Mouse (Mus musculus) heart, adult 8-10 months (tissue): ENCODE data around the gene Gm14151. TPM values are rescaled to one million over a fixed set of nuclear protein-coding genes. Genes with fewer than 3 reads are reported as not detected.
"Not testable (repeated sequence)": the region's sequence is repeated elsewhere in the genome, so short reads cannot be mapped to it uniquely, and the experiment has no call there.

Experiments used
- DNase-seq: peaks from one replicate; pipeline ENCODE4 v3.0.0; 2022; ENCODE audit warnings: low spot score
- total RNA-seq, 4 experiments: library from RNA; stranded (reverse); gene quantifications; 2 replicates each; pipeline ENCODE4 v1.2.4; 2022

Gm14151 gene
- total RNA-seq: not detected

DNA sequence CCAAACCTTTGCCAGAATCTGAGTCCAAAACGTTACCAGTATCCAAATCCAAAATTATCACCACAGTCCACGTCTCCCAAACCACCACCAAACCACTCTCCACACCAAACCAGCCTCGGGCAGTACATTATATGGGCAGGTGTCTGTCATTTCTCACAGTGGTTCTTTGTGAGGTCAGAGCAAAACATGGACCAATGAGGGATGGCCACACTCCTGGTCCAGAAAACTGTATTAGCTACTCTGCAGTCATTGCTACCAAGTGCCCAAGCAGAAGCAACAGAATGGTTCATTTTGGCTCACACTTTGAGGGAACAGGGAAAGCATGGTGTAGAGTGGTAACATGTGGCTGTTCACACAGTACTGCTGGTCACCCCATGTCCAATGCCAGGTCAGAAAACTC is at the start of gene Gm14151:
Gm14151 (minus strand) TSS at position 101 of the 400 bp plus-strand sequence.
- not testable (repeated sequence) for DNase-seq

GRCm38 (mm10) chr2:151097945-151098344 is 5.8 kb upstream of the Gm14151 start, which contains the start of gene Gm14147:
Gm14147 (plus strand) TSS chr2:151098245.
- DNase-seq: not testable (repeated sequence)

DNA sequence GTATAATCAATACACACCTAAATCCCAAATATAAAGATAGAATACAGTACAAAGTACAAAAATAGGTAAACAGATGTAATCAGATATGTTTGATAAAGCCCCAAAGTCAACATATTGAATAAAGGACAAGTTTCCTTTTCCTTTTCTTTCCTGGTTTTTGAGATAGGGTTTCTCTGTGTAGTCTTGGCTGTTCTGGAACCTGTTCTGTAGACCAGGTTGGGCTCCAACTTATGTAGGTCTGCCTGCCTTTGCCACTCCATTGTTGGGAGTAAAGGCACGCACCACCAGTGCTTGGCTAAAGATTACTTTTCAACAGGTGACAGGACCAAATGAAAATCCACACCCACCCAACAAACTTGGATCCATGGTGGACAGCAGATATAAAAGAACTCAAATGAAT is 35.5 kb downstream of the Gm14151 start:
- DNase-seq: no peak

DNA sequence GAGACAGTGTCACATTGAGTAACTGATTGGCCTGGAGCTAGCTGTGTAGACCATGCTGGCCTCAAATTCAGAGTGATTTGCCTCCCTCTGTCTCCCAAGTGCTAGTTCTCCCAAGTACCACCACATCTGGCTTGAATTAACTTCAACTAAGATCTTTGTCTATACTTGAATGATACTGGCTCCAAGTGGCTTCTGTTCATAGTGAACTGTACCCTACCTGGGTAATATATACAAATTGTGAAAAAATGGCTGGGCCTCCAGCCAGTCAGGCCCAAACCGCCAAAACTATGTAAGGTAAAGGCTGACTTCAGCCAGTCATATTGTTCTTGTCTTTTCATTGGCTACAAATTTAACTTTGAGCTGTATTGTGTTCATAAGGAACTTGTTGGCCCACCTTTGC is 51.7 kb downstream of the Gm14151 start:
- DNase-seq: no peak

DNA sequence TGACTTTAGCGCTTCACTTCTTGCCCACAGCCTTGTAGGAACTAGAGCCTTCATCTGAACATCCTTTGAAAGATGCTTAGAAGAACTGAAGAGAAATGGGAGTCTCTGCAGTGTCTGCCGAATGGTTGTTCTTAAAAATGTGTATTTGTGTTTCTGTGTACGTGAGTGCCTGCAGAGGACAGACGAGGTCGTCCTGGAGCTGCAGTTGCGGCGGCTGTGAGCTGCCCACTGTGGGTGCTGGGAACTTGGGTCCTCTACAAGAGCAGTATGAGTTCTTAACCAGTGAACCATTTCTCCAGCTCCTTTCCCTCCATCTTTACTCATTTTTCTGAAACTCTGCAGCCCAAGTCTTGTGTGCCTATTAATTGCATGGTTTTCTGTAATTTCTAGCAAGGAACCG is 52.4 kb downstream of the Gm14151 start:
- no peak for DNase-seq

DNA sequence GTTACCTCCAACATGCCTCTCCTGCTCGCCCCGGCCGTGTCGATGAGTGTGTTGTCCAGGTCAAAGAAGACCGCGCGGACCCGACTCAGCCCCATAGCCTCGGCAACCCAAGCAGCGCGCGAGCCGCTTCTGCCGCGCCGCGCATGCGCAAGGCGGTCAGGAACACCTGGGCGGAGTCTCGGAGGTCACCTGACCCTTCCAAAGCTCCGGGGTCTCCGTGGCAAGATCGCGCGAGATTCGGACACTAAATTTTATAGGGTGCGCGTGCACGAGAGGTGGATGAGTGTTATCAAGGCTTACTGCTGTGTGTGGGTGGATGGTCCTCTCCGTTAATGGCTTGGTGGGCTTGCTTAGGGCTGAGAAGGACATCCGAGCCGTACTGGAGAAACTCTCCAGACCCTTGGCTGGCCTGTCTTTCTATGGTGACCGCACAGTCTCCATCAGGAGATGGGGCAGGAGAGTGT is 52.9 kb downstream of the Gm14151 start, which contains the start of the genes Ninl and Nanp:
Ninl (minus strand) TSS at position 151 of the 464 bp plus-strand sequence.
Nanp (minus strand) TSS at position 167 of the 464 bp plus-strand sequence.
- DNase-seq: peak; percentile 92

- DNase-seq: no peak
These were observed 53.3 kb downstream of the Gm14151 start for GRCm38 (mm10) chr2:151038811-151039222.

DNA sequence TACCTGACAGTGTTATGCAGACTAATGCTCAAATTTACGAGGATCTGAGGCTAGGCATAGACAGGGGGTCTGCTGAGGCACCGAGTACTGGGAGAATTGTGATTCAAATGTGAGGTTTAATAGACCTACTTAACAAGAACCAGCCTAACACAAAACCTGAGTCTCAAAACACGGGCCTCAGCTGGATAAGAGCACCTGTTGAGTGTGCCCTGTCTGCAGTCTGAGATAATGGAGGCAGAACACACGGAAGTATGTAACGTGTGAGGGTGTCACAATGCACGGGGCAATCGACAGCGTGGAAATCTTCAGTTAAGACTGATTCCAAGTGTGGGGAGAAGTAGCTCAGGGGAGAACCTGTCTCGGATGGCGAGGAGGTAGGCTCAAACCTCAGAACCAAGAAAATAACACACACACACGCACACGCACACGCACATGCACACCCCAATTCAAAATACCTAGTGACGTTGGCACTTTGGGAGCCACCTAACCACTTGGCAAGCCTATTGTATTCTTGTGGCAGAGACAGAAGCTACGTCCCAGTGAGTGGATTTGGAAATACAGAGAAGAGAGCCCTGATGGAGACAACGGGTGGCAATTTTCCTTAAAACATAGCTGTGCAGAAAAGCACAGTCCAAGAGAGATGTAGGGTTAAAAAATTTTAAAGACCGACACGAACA is 54.1 kb downstream of the Gm14151 start:
- no peak for DNase-seq

- DNase-seq: no peak
These were observed 54.9 kb downstream of the Gm14151 start for GRCm38 (mm10) chr2:151037292-151037691.

Other genes with a start within 250 kb of the Gm14151 start
- gene Abhd12, start 187.6 kb downstream of the Gm14151 start, total RNA-seq: 10 to 100 TPM; 46.3 to 48.8 (median 47.5) TPM
- 1 to 10 TPM; 3.6 to 5.8 (median 4.7) TPM for gene Gins1, start 186.9 kb downstream of the Gm14151 start, total RNA-seq
- 1 to 10 TPM in 3 of 4 experiments, under 1 TPM in 1; 0.82 to 2.2 (median 1.9) TPM for gene Ninl, start 53.0 kb downstream of the Gm14151 start, total RNA-seq
- gene Nanp, start 53.0 kb downstream of the Gm14151 start, total RNA-seq: 1 to 10 TPM in 3 of 4 experiments, under 1 TPM in 1; 0.95 to 2.2 (median 2.1) TPM
- not detected for gene Gm14147, start 5.9 kb upstream of the Gm14151 start, total RNA-seq